Mouse (Mus musculus): ENCODE data around the gene Ccdc189. TPM values are rescaled to one million over a fixed set of nuclear protein-coding genes. Genes with fewer than 3 reads are reported as not detected.
A peak's percentile ranks its signal among the peaks of the same experiment; 100 is the strongest.

Gene Ccdc189
- polyA plus RNA-seq, 1 experiment from 2014 or later = 14.5 TPM

DNA sequence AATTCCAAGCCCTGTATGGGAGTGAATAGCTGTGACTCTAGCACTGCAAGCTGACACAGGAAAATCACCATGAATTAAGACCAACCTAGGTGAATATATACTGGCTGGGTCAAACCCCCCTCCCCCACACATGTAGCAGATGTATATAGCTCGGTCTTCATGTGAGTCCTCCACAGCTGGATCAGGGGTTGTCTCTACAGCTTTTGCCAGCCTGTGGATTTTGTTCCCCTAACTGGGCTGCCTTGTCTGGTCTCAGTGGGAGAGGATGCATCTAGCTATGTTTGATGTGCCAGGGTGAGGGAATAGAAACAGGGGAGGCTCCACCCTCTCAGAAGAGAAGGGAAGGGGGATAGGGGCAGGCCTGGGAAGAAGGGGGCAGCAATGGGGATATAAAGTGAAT lies 27.9 kb upstream of the Ccdc189 start:
- no peak overlapping the region for H3K4me3 ChIP-seq (ENCODE audit: low read length)
- peak overlapping the region; percentile 81; the same call in 1 of the 2 replicates for H3K4me2 ChIP-seq (replicated peaks; ENCODE audit: low read depth, low read length)
- H3K4me1 ChIP-seq (ENCODE audit: control insufficient read depth, insufficient read depth, low read length) = peaks cover 14% of the 10 kb centered on the region
- no peak for ATAC-seq (ENCODE audit: low FRiP score, low TSS enrichment)
- H3K27ac ChIP-seq (ENCODE audit: low read depth, low read length) = no peak overlapping the region
- WGBS = 67% methylated on average over 1 of the region's 1 CpGs
- no peaks in the 10 kb centered on the region for H3K27me3 ChIP-seq (ENCODE audit: control insufficient read depth, insufficient read depth, low read length)
- 0 out of 2 replicates have a peak, but pooled peaks cover 2% of the 10 kb centered on the region for H3K9me3 ChIP-seq (ENCODE audit: control insufficient read depth, low read length)
- H3K36me3 ChIP-seq (ENCODE audit: control insufficient read depth, insufficient read depth, low read length) = peaks cover 14% of the 10 kb centered on the region
- no peak overlapping the region for H3K9ac ChIP-seq (ENCODE audit: low read depth, low read length)

DNA sequence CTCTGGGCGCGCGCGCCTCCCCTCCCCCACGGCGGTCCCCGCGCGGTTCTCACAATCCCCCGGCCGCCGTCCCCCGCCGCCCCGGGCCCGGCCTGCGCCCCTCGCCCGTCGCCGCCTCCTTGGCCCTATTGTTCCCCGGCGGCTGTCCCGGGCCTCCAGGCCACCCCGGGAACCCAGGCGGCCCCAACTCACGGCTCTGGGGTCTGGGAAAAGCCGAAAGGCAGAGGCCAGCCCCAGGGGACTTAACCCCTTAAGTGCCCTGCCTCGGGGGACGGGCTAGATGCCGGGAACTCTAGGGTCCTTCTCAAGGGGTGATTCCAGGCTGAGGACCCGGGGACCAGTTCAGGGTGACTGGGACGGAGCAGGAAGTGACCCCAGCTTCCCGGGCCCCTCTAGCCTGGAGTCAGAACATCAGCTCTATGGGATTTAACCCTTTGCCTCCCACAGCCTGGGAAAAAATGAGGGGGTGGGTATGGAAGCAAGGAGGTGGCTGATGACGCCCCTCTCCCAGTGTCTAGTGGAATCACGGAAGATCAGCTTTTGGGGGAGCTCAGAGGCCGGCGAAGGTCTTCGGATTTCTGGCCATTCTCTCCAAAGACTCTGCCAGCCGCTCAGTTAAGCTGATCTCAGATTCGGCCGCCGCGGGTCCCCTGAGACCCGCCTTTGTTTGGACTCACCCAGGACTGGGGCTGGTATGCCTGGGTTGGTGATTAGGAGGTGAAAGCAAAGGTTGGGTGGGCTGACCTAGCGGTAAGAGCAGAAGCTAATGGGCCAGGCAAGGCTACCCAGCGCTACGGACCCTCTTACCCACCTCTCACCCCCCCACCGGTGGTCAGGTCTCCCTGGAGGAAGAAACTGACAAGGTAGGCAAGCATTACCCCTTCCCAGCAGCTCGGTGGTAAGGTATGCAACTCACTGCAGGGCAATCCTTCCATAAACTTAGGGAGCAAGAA lies 26.8 kb upstream of the Ccdc189 start, which contains the start of gene Zfp629:
Zfp629 (minus strand) TSS at position 907 of the 953 bp plus-strand sequence.
- Histone ChIP-seq H3K36me3 (ENCODE audit: control insufficient read depth, insufficient read depth, low read length) (peaks cover 26% of the 10 kb centered on the region), H3K9me3 (ENCODE audit: control insufficient read depth, low read length) (0 out of 2 replicates have a peak, but pooled peaks cover 2% of the 10 kb centered on the region), H3K4me3 (ENCODE audit: low read length) (peak within 1 kb of the TSS; percentile 99), H3K27me3 (ENCODE audit: control insufficient read depth, insufficient read depth, low read length) (no peaks in the 10 kb centered on the region), H3K4me1 (ENCODE audit: control insufficient read depth, insufficient read depth, low read length) (peaks cover 14% of the 10 kb centered on the region), H3K9ac (ENCODE audit: low read depth, low read length) (peak within 1 kb of the TSS; percentile 98), H3K4me2 (replicated peaks; ENCODE audit: low read depth, low read length) (peak within 1 kb of the TSS; percentile 81), H3K27ac (ENCODE audit: low read depth, low read length) (peak within 1 kb of the TSS; percentile 90)
- WGBS = under 1% methylated on average over 43 of the region's 50 CpGs
- ATAC-seq (ENCODE audit: low FRiP score, low TSS enrichment) = peak; percentile 93

DNA sequence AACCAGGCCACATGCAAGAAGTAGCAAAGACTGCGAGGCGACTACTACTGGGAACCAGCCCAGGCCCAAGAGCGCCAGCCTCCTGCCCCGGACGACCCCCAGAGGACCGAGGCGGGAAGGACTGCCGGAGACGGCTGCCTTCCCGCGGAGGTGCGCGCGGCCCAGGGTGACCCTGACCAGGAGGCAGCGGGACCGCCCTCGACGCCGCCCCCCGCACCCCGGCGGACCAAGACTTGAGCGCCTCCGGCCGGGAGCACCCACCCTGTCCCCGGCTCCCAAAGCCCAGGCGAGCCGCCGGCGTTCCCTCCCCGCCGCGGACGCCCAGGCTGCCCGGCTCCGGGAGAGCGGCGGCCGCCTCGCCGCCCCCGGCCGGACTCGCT lies 26.1 kb upstream of the Ccdc189 start:
- WGBS = under 1% methylated on average over 26 of the region's 44 CpGs
- Histone ChIP-seq H3K9ac (ENCODE audit: low read depth, low read length) (peak overlapping the region; percentile 98), H3K36me3 (ENCODE audit: control insufficient read depth, insufficient read depth, low read length) (peaks cover 32% of the 10 kb centered on the region), H3K27ac (ENCODE audit: low read depth, low read length) (peak overlapping the region; percentile 90), H3K9me3 (ENCODE audit: control insufficient read depth, low read length) (0 out of 2 replicates have a peak, but pooled peaks cover 2% of the 10 kb centered on the region), H3K4me1 (ENCODE audit: control insufficient read depth, insufficient read depth, low read length) (peaks cover 14% of the 10 kb centered on the region), H3K4me2 (replicated peaks; ENCODE audit: low read depth, low read length) (peak overlapping the region; percentile 81), H3K27me3 (ENCODE audit: control insufficient read depth, insufficient read depth, low read length) (no peaks in the 10 kb centered on the region), H3K4me3 (ENCODE audit: low read length) (peak overlapping the region; percentile 99)
- ATAC-seq (ENCODE audit: low FRiP score, low TSS enrichment) = peak; percentile 45

DNA sequence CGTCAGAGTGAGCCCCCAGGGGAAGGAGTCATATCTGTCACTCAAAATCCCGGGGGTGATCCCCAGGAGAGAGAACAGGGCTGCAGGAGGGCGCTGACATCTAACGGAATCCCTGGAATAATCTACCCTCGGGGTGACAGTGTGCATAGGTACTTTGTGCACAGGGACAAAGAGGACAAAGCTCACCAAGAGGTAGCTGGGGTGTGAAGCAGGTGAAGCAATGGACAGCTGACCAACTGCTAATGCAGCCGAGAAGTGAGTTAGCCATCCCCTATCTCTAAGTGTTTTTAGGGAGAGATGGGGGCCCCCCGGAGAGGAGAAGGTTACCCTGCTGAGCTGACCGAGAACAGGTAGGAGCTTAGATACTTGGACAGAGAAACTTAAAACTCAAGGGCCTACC lies 25.7 kb upstream of the Ccdc189 start:
- H3K4me2 ChIP-seq (replicated peaks; ENCODE audit: low read depth, low read length) = peak overlapping the region; percentile 81
- H3K4me1 ChIP-seq (ENCODE audit: control insufficient read depth, insufficient read depth, low read length) = peaks cover 14% of the 10 kb centered on the region
- H3K36me3 ChIP-seq (ENCODE audit: control insufficient read depth, insufficient read depth, low read length) = peaks cover 36% of the 10 kb centered on the region
- H3K27me3 ChIP-seq (ENCODE audit: control insufficient read depth, insufficient read depth, low read length) = no peaks in the 10 kb centered on the region
- ATAC-seq (ENCODE audit: low FRiP score, low TSS enrichment) = no peak
- H3K27ac ChIP-seq (ENCODE audit: low read depth, low read length) = no peak overlapping the region
- peak overlapping the region; percentile 99 for H3K4me3 ChIP-seq (ENCODE audit: low read length)
- WGBS = 24% methylated on average over 8 of the region's 8 CpGs
- H3K9me3 ChIP-seq (ENCODE audit: control insufficient read depth, low read length) = 0 out of 2 replicates have a peak, but pooled peaks cover 2% of the 10 kb centered on the region
- H3K9ac ChIP-seq (ENCODE audit: low read depth, low read length) = peak overlapping the region; percentile 98

DNA sequence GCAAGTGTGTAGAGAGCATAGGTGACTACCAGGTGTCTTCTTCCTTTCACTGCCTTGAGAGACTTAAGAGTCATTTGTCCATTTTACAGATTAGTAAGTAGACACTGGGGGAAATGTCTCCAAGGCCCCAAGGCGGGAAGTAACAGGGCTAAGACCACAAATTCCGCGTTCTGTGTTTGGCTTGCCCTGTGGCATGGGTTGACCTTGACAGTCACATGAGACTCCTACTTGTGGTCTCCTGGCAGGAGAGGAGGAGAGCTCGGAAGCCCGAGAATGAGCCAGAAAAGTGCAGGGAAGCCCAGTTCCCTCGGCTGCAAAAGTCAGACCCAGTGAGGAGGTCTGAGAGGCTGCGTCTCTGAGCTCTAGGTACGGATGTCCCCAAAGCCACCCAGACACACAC lies 25.1 kb upstream of the Ccdc189 start:
- Histone ChIP-seq H3K4me2 (replicated peaks; ENCODE audit: low read depth, low read length) (peak overlapping the region; percentile 81; the same call in 1 of the 2 replicates), H3K36me3 (ENCODE audit: control insufficient read depth, insufficient read depth, low read length) (peaks cover 42% of the 10 kb centered on the region), H3K4me3 (ENCODE audit: low read length) (peak overlapping the region; percentile 99; the same call in 1 of the 2 replicates), H3K9ac (ENCODE audit: low read depth, low read length) (peak overlapping the region; percentile 98; the same call in 1 of the 2 replicates), H3K27me3 (ENCODE audit: control insufficient read depth, insufficient read depth, low read length) (no peaks in the 10 kb centered on the region), H3K27ac (ENCODE audit: low read depth, low read length) (no peak overlapping the region), H3K4me1 (ENCODE audit: control insufficient read depth, insufficient read depth, low read length) (peaks cover 14% of the 10 kb centered on the region), H3K9me3 (ENCODE audit: control insufficient read depth, low read length) (0 out of 2 replicates have a peak, but pooled peaks cover 2% of the 10 kb centered on the region)
- no peak for ATAC-seq (ENCODE audit: low FRiP score, low TSS enrichment)
- WGBS = 77% methylated on average over 8 of the region's 8 CpGs

DNA sequence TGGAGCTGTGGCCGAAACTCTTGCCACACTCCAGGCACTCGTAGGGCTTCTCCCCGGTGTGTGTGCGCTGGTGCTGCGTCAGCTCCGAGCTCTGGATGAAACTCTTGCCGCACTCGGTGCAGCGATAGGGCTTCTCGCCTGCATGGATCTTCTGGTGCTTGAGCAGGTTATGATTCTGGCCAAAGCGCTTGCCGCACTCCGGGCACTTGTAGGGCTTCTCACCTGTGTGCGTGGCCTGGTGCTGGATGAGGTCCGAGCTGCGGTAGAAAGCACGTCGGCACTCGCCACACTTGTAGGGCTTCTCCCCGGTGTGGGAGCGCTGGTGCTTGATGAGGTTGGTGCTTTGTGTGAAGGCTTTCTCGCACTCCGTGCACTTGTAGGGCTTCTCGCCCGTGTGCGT lies 23.2 kb upstream of the Ccdc189 start:
- Histone ChIP-seq H3K4me1 (ENCODE audit: control insufficient read depth, insufficient read depth, low read length) (peaks cover 14% of the 10 kb centered on the region), H3K36me3 (ENCODE audit: control insufficient read depth, insufficient read depth, low read length) (peaks cover 59% of the 10 kb centered on the region), H3K27ac (ENCODE audit: low read depth, low read length) (no peak overlapping the region), H3K4me3 (ENCODE audit: low read length) (no peak overlapping the region), H3K9me3 (ENCODE audit: control insufficient read depth, low read length) (no peaks in the 10 kb centered on the region), H3K9ac (ENCODE audit: low read depth, low read length) (no peak overlapping the region), H3K27me3 (ENCODE audit: control insufficient read depth, insufficient read depth, low read length) (no peaks in the 10 kb centered on the region), H3K4me2 (replicated peaks; ENCODE audit: low read depth, low read length) (no peak overlapping the region)
- no peak for ATAC-seq (ENCODE audit: low FRiP score, low TSS enrichment)
- 96% methylated on average over 26 of the region's 26 CpGs for WGBS

DNA sequence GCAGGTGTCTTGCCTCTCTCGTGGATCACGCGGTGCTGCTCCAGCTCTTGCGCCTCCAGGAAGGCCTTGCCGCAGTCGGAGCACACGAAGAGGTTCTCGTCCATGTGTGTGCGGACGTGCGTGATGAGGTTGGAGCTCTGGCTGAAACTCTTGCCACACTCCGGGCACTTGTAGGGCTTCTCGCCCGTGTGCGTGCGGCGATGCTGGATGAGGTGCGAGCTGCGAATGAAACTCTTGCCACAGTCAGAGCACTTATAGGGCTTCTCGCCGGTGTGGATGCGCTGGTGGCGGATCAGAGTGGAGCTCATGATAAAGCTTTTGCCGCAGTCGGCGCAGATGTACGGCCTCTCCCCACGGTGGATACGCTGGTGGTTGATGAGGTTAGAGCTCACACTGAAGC lies 22.6 kb upstream of the Ccdc189 start:
- no peak overlapping the region for H3K4me3 ChIP-seq (ENCODE audit: low read length)
- H3K27ac ChIP-seq (ENCODE audit: low read depth, low read length) = no peak overlapping the region
- 96% methylated on average over 29 of the region's 29 CpGs for WGBS
- no peak overlapping the region for H3K4me2 ChIP-seq (replicated peaks; ENCODE audit: low read depth, low read length)
- no peak for ATAC-seq (ENCODE audit: low FRiP score, low TSS enrichment)
- no peak overlapping the region for H3K9ac ChIP-seq (ENCODE audit: low read depth, low read length)
- H3K4me1 ChIP-seq (ENCODE audit: control insufficient read depth, insufficient read depth, low read length) = peaks cover 14% of the 10 kb centered on the region
- H3K36me3 ChIP-seq (ENCODE audit: control insufficient read depth, insufficient read depth, low read length) = peaks cover 60% of the 10 kb centered on the region
- H3K9me3 ChIP-seq (ENCODE audit: control insufficient read depth, low read length) = no peaks in the 10 kb centered on the region
- H3K27me3 ChIP-seq (ENCODE audit: control insufficient read depth, insufficient read depth, low read length) = no peaks in the 10 kb centered on the region

DNA sequence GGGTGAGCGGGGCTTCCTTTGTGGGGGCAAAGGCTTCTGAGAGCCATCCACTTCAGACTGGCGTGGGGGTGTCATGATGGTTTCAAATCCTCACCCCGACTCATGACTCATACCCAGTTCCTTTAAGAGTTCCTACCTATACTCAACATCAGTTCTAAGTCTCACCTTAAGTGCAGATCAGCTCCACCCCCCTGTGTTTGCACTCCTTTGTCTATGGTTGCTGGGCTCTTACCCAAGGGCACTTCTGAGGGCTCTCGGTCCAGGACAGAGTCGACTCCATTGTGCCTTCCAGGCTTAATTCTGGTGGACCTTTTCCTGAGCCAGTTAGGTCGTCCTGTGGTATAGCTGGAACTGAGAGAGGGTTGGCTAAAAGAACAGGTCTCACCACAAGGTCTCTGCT lies 18.8 kb upstream of the Ccdc189 start:
- no peak for ATAC-seq (ENCODE audit: low FRiP score, low TSS enrichment)
- Histone ChIP-seq H3K4me2 (replicated peaks; ENCODE audit: low read depth, low read length) (no peak overlapping the region), H3K4me1 (ENCODE audit: control insufficient read depth, insufficient read depth, low read length) (no peaks in the 10 kb centered on the region), H3K36me3 (ENCODE audit: control insufficient read depth, insufficient read depth, low read length) (peaks cover 73% of the 10 kb centered on the region), H3K27ac (ENCODE audit: low read depth, low read length) (no peak overlapping the region), H3K9me3 (ENCODE audit: control insufficient read depth, low read length) (no peaks in the 10 kb centered on the region), H3K27me3 (ENCODE audit: control insufficient read depth, insufficient read depth, low read length) (no peaks in the 10 kb centered on the region), H3K9ac (ENCODE audit: low read depth, low read length) (no peak overlapping the region), H3K4me3 (ENCODE audit: low read length) (no peak overlapping the region)
- 88% methylated on average over 6 of the region's 6 CpGs for WGBS

DNA sequence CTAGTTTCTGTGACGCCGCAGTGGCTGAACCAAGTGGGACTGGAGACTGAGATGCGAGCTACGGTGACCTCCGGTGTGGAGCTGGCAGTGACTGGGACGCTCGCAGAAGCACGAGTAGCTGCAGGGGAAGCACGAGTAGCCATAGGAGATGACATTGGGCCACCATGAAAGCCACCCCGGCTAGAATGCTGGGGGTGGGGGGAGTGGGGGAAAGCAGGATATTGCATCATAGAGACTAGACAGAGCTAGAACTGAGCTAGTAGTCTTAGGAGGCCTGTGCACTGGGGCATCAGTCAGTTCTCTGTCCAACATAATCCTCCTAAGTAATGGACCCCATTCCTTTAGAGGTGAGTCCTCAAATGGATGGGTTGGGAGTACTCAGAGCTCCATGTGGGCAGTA lies 15.9 kb upstream of the Ccdc189 start:
- Histone ChIP-seq H3K27me3 (ENCODE audit: control insufficient read depth, insufficient read depth, low read length) (no peaks in the 10 kb centered on the region), H3K9me3 (ENCODE audit: control insufficient read depth, low read length) (no peaks in the 10 kb centered on the region), H3K27ac (ENCODE audit: low read depth, low read length) (no peak overlapping the region), H3K36me3 (ENCODE audit: control insufficient read depth, insufficient read depth, low read length) (peaks cover 73% of the 10 kb centered on the region), H3K9ac (ENCODE audit: low read depth, low read length) (no peak overlapping the region), H3K4me1 (ENCODE audit: control insufficient read depth, insufficient read depth, low read length) (no peaks in the 10 kb centered on the region), H3K4me2 (replicated peaks; ENCODE audit: low read depth, low read length) (no peak overlapping the region), H3K4me3 (ENCODE audit: low read length) (no peak overlapping the region)
- ATAC-seq (ENCODE audit: low FRiP score, low TSS enrichment) = no peak; the same call in 1 of the 2 replicates
- 92% methylated on average over 10 of the region's 10 CpGs for WGBS

Data from kidney, embryonic 14.5 days (tissue).